Mouse (Mus musculus): ENCODE results near the gene Spp1. TPM values are rescaled to one million over a fixed set of nuclear protein-coding genes. Genes with fewer than 3 reads are reported as not detected.

Spp1 gene
- polyA plus RNA-seq, 1 experiment from 2014 or later: 2.0 TPM

- peak overlapping the region; percentile 88 for H3K4me2 ChIP-seq
- H3K4me3 ChIP-seq: peak overlapping the region; percentile 89
- peaks cover 13% of the 10 kb centered on the region; the same call in 1 of the 2 replicates for H3K36me3 ChIP-seq
- H3K9me3 ChIP-seq (replicated peaks): no peaks in the 10 kb centered on the region
- no peaks in the 10 kb centered on the region for H3K27me3 ChIP-seq (replicated peaks)
- peak overlapping the region; percentile 91 for H3K27ac ChIP-seq (ENCODE audit: poor library complexity, severe bottlenecking)
- WGBS: under 1% methylated on average over 74 of the region's 82 CpGs
- peaks cover 13% of the 10 kb centered on the region for H3K4me1 ChIP-seq (replicated peaks)
- ATAC-seq (ENCODE audit: insufficient number of reproducible peaks, low FRiP score): peak; percentile 80
- peak overlapping the region; percentile 97 for H3K9ac ChIP-seq
Measured at GRCm38 (mm10) chr5:104459706-104460455, 25.0 kb downstream of the Spp1 start.

DNA sequence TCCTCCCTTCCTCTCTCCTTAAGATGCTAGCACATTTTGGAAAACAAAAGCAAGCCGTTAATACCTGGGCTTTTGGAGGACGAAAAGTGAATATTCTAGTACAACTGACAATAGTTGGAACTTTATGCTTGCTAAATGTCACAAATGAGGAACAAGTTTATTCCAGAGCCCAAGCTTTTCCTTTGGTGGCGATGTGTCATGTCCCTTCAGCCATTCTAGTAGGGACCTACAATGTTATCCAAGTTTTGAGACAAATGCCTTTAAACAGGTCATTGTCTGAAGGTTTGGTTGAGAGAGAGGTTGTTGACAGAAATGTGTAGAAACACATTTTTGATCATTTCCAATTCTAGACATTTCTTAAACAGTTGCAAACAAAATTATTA is 25.5 kb downstream of the Spp1 start:
- Histone ChIP-seq H3K9ac (peak overlapping the region; percentile 97), H3K4me3 (peak overlapping the region; percentile 89), H3K9me3 (replicated peaks) (no peaks in the 10 kb centered on the region), H3K4me2 (peak overlapping the region; percentile 88), H3K27ac (ENCODE audit: poor library complexity, severe bottlenecking) (peak overlapping the region; percentile 91), H3K4me1 (replicated peaks) (peaks cover 13% of the 10 kb centered on the region), H3K36me3 (peaks cover 19% of the 10 kb centered on the region), H3K27me3 (replicated peaks) (no peaks in the 10 kb centered on the region)
- no peak for ATAC-seq (ENCODE audit: insufficient number of reproducible peaks, low FRiP score)
- 36% methylated on average over 3 of the region's 3 CpGs for WGBS

DNA sequence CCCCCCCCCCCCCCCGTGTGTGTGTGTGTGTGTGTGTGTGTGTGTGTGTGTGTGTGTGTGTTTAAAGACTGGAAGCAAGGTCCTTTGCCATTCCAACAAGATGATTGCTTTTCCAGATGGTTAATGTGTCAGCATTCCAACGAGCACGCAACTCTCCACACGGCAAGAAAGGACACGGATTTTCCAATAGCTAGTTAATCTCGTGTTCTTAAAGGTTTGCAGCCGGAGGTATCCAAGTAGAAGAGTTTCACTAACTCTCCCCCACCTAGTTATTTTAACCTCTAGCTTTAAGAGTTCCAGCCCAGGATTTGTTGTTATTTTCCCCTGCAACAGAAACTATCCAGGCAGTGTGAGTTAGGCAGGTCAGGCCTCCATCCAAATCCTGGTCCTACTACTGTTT is 25.9 kb downstream of the Spp1 start:
- no peaks in the 10 kb centered on the region for H3K27me3 ChIP-seq (replicated peaks)
- no peak for ATAC-seq (ENCODE audit: insufficient number of reproducible peaks, low FRiP score)
- peak overlapping the region; percentile 89 for H3K4me3 ChIP-seq
- no peaks in the 10 kb centered on the region for H3K9me3 ChIP-seq (replicated peaks)
- H3K4me1 ChIP-seq (replicated peaks): peaks cover 13% of the 10 kb centered on the region
- H3K4me2 ChIP-seq: peak overlapping the region; percentile 88
- WGBS: 53% methylated on average over 6 of the region's 7 CpGs
- no peak overlapping the region for H3K27ac ChIP-seq (ENCODE audit: poor library complexity, severe bottlenecking)
- peak overlapping the region; percentile 97; the same call in 1 of the 2 replicates for H3K9ac ChIP-seq
- peaks cover 23% of the 10 kb centered on the region for H3K36me3 ChIP-seq

- Histone ChIP-seq H3K9me3 (replicated peaks) (no peaks in the 10 kb centered on the region), H3K27me3 (replicated peaks) (no peaks in the 10 kb centered on the region), H3K4me1 (replicated peaks) (peaks cover 7% of the 10 kb centered on the region), H3K36me3 (peaks cover 51% of the 10 kb centered on the region), H3K4me3 (no peak overlapping the region), H3K27ac (ENCODE audit: poor library complexity, severe bottlenecking) (no peak overlapping the region), H3K4me2 (no peak overlapping the region), H3K9ac (no peak overlapping the region)
- WGBS: 78% methylated on average over 8 of the region's 8 CpGs
- ATAC-seq (ENCODE audit: insufficient number of reproducible peaks, low FRiP score): no peak
Measured at GRCm38 (mm10) chr5:104465279-104465678, 30.4 kb downstream of the Spp1 start.

- ATAC-seq (ENCODE audit: insufficient number of reproducible peaks, low FRiP score): no peak
- Histone ChIP-seq H3K4me2 (no peak overlapping the region), H3K9me3 (replicated peaks) (no peaks in the 10 kb centered on the region), H3K9ac (no peak overlapping the region), H3K27me3 (replicated peaks) (no peaks in the 10 kb centered on the region), H3K36me3 (peaks cover 54% of the 10 kb centered on the region), H3K4me1 (replicated peaks) (peaks cover 4% of the 10 kb centered on the region), H3K27ac (ENCODE audit: poor library complexity, severe bottlenecking) (no peak overlapping the region), H3K4me3 (no peak overlapping the region)
- 88% methylated on average over 12 of the region's 12 CpGs for WGBS
Measured at GRCm38 (mm10) chr5:104465731-104466130, 30.8 kb downstream of the Spp1 start.

DNA sequence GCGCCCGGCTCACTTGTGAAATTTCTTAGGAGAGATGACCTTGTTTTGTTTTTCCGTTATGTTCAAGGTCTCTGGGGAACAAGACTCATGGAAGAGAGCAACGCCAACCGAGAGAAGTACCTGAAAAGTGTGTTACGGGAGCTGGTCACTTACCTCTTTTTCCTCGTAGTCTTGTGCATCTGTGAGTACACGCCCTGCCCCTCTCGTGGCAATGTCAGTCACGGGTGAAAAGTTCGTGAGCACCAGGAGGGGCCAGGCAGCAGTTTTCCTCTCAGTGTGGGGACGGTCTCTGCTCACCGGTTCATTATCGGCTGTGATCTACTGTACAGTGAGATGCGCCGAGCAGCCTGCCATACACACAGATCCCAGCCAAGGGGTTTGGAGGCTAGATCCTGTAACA is 31.9 kb downstream of the Spp1 start:
- no peak overlapping the region for H3K4me2 ChIP-seq
- no peaks in the 10 kb centered on the region for H3K9me3 ChIP-seq (replicated peaks)
- WGBS: 89% methylated on average over 16 of the region's 16 CpGs
- no peak overlapping the region for H3K4me3 ChIP-seq
- peaks cover 63% of the 10 kb centered on the region for H3K36me3 ChIP-seq
- no peaks in the 10 kb centered on the region for H3K27me3 ChIP-seq (replicated peaks)
- H3K4me1 ChIP-seq (replicated peaks): no peaks in the 10 kb centered on the region
- no peak overlapping the region for H3K27ac ChIP-seq (ENCODE audit: poor library complexity, severe bottlenecking)
- ATAC-seq (ENCODE audit: insufficient number of reproducible peaks, low FRiP score): no peak
- H3K9ac ChIP-seq: no peak overlapping the region

- H3K36me3 ChIP-seq: peaks cover 73% of the 10 kb centered on the region
- no peak overlapping the region for H3K4me3 ChIP-seq
Measured at GRCm38 (mm10) chr5:104468586-104468985, 33.7 kb downstream of the Spp1 start.

DNA sequence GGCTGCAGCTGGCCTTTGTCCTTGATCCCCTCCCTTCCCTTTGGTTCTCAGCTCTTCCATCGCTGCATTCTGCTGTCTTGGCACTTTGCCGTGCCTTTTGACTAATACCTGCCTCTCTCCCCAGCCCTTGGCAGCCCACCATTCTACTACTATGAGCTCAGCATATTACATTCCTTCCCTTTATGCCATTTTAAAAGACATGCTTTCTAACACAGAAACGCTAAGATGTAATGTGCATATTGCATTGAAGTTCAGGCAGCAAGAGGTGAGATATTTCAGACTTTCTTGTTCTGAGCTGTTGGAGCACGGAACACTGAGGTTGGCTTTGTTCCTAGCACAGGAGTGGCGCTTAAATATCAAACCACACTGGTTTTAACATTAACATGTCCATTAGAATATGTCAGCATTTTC is 36.1 kb downstream of the Spp1 start:
- 88% methylated on average over 5 of the region's 5 CpGs for WGBS
- H3K4me1 ChIP-seq (replicated peaks): no peaks in the 10 kb centered on the region
- ATAC-seq (ENCODE audit: insufficient number of reproducible peaks, low FRiP score): no peak
- peaks cover 55% of the 10 kb centered on the region for H3K36me3 ChIP-seq
- H3K27ac ChIP-seq (ENCODE audit: poor library complexity, severe bottlenecking): no peak overlapping the region
- no peaks in the 10 kb centered on the region for H3K27me3 ChIP-seq (replicated peaks)
- H3K4me2 ChIP-seq: no peak overlapping the region
- H3K9me3 ChIP-seq (replicated peaks): no peaks in the 10 kb centered on the region
- no peak overlapping the region for H3K9ac ChIP-seq
- no peak overlapping the region for H3K4me3 ChIP-seq

More at GRCm38 (mm10) chr5:104468586-104468985, 33.7 kb downstream of the Spp1 start:
- 84% methylated on average over 5 of the region's 5 CpGs for WGBS
- Histone ChIP-seq H3K4me2 (no peak overlapping the region), H3K9me3 (replicated peaks) (no peaks in the 10 kb centered on the region), H3K27ac (ENCODE audit: poor library complexity, severe bottlenecking) (no peak overlapping the region), H3K9ac (no peak overlapping the region), H3K4me1 (replicated peaks) (no peaks in the 10 kb centered on the region), H3K27me3 (replicated peaks) (no peaks in the 10 kb centered on the region)
- no peak for ATAC-seq (ENCODE audit: insufficient number of reproducible peaks, low FRiP score)

DNA sequence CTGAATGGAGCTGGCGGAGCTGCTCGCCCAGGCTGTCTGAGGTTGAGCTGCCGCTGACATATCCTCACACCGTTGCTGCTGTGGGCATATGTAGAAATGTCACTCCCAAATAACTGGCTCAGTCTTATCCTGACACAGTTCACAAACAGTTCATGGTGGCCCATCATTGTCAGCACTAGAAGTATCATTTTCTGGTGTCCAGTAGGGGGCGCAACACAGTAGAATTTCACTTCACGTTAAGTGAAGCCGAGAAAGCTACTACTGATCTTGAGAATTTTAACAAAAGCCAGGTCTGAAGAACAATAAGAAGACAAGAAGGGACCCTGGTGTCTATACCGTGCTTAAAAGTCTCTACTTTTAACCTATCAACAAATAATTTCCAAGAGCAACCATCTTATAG is 37.5 kb downstream of the Spp1 start:
- no peak overlapping the region for H3K4me3 ChIP-seq
- no peaks in the 10 kb centered on the region for H3K27me3 ChIP-seq (replicated peaks)
- no peaks in the 10 kb centered on the region for H3K4me1 ChIP-seq (replicated peaks)
- ATAC-seq (ENCODE audit: insufficient number of reproducible peaks, low FRiP score): no peak
- peaks cover 50% of the 10 kb centered on the region for H3K36me3 ChIP-seq
- 90% methylated on average over 8 of the region's 8 CpGs for WGBS
- no peak overlapping the region for H3K9ac ChIP-seq
- H3K27ac ChIP-seq (ENCODE audit: poor library complexity, severe bottlenecking): no peak overlapping the region
- no peak overlapping the region for H3K4me2 ChIP-seq
- H3K9me3 ChIP-seq (replicated peaks): no peaks in the 10 kb centered on the region

DNA sequence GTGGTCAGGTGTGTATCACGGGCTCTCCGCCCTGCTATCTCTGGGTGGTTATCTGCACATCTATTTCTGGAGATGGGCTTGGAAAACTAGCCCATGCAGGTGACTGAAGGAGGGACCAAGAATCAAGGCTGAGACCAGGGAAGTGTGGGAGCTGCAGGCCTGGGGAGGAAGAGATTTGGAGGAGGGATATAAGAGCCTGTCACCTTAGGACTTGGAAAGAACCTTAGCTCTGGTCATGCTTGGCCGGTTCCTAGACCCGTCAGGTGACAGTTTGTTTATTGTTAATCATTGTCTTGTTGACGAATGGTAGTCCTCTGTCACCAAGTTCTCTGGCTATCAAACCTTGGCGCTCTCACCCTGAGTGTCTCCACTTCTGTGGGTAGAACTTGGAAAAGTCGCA is 45.4 kb downstream of the Spp1 start:
- no peak overlapping the region for H3K4me2 ChIP-seq
- H3K27me3 ChIP-seq (replicated peaks): no peaks in the 10 kb centered on the region
- H3K4me3 ChIP-seq: no peak overlapping the region
- no peak for ATAC-seq (ENCODE audit: insufficient number of reproducible peaks, low FRiP score)
- WGBS: 84% methylated on average over 7 of the region's 7 CpGs
- no peak overlapping the region for H3K9ac ChIP-seq
- no peaks in the 10 kb centered on the region for H3K9me3 ChIP-seq (replicated peaks)
- no peak overlapping the region for H3K27ac ChIP-seq (ENCODE audit: poor library complexity, severe bottlenecking)
- no peaks in the 10 kb centered on the region for H3K4me1 ChIP-seq (replicated peaks)
- H3K36me3 ChIP-seq: peaks cover 72% of the 10 kb centered on the region

- Histone ChIP-seq H3K4me1 (replicated peaks) (no peaks in the 10 kb centered on the region), H3K4me2 (no peak overlapping the region), H3K27ac (ENCODE audit: poor library complexity, severe bottlenecking) (no peak overlapping the region), H3K27me3 (replicated peaks) (no peaks in the 10 kb centered on the region), H3K4me3 (no peak overlapping the region), H3K9me3 (replicated peaks) (no peaks in the 10 kb centered on the region), H3K9ac (no peak overlapping the region), H3K36me3 (peaks cover 78% of the 10 kb centered on the region)
- ATAC-seq (ENCODE audit: insufficient number of reproducible peaks, low FRiP score): no peak
- WGBS: 68% methylated on average over 8 of the region's 8 CpGs
Measured at GRCm38 (mm10) chr5:104482856-104483255, 47.9 kb downstream of the Spp1 start.

Data from heart, embryonic 12.5 days (tissue).